8 mouse cellular contexts compared by ENCODE assay signal in genomic region chr1:138843361-138844091, GRCm38 (mm10). TPM values are rescaled to one million over a fixed set of nuclear protein-coding genes. Genes with fewer than 3 reads are reported as not detected.
DNase-seq lines count a peak whose midpoint lies in the region; ATAC-seq and TF ChIP-seq lines count a peak whose summit lies in the region.

No protein-coding gene starts in this region.

- H3K4me3 ChIP-seq in kidney, embryonic 16.5 days (ENCODE audit: low read length) = peak overlapping the region; percentile 42
- H3K4me3 ChIP-seq in G1E (ENCODE audit: low read depth, low read length) = peak overlapping the region; percentile 71
- H3K4me3 ChIP-seq in forebrain, embryonic 14.5 days (ENCODE audit: low read depth, low read length) = peak overlapping the region; percentile 50
- H3K4me3 ChIP-seq in limb, embryonic 12.5 days (replicated peaks) = peak overlapping the region; percentile 69
- H3K4me3 ChIP-seq in neural tube, embryonic 11.5 days (ENCODE audit: low read depth, low read length) = peak overlapping the region; percentile 24

- 0 out of 2 replicates have a peak overlapping the region, but pooled peaks have one; percentile 12 for H3K9ac ChIP-seq in kidney, embryonic 16.5 days (replicated peaks; ENCODE audit: low read length)
- peak overlapping the region; percentile 49 for H3K9ac ChIP-seq in forebrain, embryonic 14.5 days (ENCODE audit: low read length)
- H3K9ac ChIP-seq in limb, embryonic 12.5 days (replicated peaks) = peak overlapping the region; percentile 98
- H3K9ac ChIP-seq in neural tube, embryonic 11.5 days (ENCODE audit: low read length) = peak overlapping the region; percentile 40; the same call in 1 of the 2 replicates

- no peak for DNase-seq in kidney, postnatal 10 days
- DNase-seq in G1E (ENCODE audit: low spot score) = peak; percentile 50
- DNase-seq in forebrain, embryonic 14.5 days (ENCODE audit: low spot score) = peak; percentile 70
- DNase-seq in neural tube, embryonic 11.5 days (ENCODE audit: low spot score) = peak; percentile 72
- DNase-seq in urinary bladder, postnatal 25 days (ENCODE audit: low spot score) = no peak
- DNase-seq in urinary bladder, adult 2 months (ENCODE audit: low spot score) = no peak

- H3K4me2 ChIP-seq in kidney, embryonic 16.5 days (replicated peaks; ENCODE audit: low read depth, low read length) = peak overlapping the region; percentile 56
- peak overlapping the region; percentile 65 for H3K4me2 ChIP-seq in forebrain, embryonic 14.5 days (ENCODE audit: low read length)
- peak overlapping the region; percentile 71 for H3K4me2 ChIP-seq in limb, embryonic 12.5 days
- H3K4me2 ChIP-seq in neural tube, embryonic 11.5 days (ENCODE audit: low read depth) = peak overlapping the region; percentile 39

- no peak for ATAC-seq in kidney, embryonic 16.5 days (ENCODE audit: low FRiP score, low TSS enrichment)
- ATAC-seq in G1E (ENCODE audit: extremely low read depth, insufficient number of reproducible peaks, low FRiP score, poor library complexity, severe bottlenecking) = peak; percentile 35
- peak; percentile 49; the same call in 1 of the 2 replicates for ATAC-seq in forebrain, embryonic 14.5 days
- 0 out of 2 replicates have a peak, but pooled peaks have one; percentile 11 for ATAC-seq in limb, embryonic 12.5 days (ENCODE audit: insufficient number of reproducible peaks, insufficient read depth, low FRiP score, low TSS enrichment, low read depth)
- peak; percentile 26 for ATAC-seq in neural tube, embryonic 11.5 days (ENCODE audit: insufficient read depth, low FRiP score, low TSS enrichment)

- H3K27me3 ChIP-seq in kidney, embryonic 16.5 days (ENCODE audit: insufficient read depth, low read length) = peaks cover 86% of the 10 kb centered on the region
- peaks cover 94% of the 10 kb centered on the region for H3K27me3 ChIP-seq in G1E (ENCODE audit: insufficient read depth, low read length)
- H3K27me3 ChIP-seq in forebrain, embryonic 14.5 days (replicated peaks; ENCODE audit: control insufficient read depth, insufficient read depth, low read length) = peaks cover 42% of the 10 kb centered on the region
- peaks cover 55% of the 10 kb centered on the region for H3K27me3 ChIP-seq in limb, embryonic 12.5 days
- H3K27me3 ChIP-seq in neural tube, embryonic 11.5 days (ENCODE audit: control insufficient read depth, insufficient read depth, low read length) = peaks cover 86% of the 10 kb centered on the region

- H3K27ac ChIP-seq in kidney, embryonic 16.5 days (ENCODE audit: low read length) = no peak overlapping the region
- peak overlapping the region; percentile 82 for H3K27ac ChIP-seq in forebrain, embryonic 14.5 days (ENCODE audit: low read depth, low read length)
- H3K27ac ChIP-seq in limb, embryonic 12.5 days = peak overlapping the region; percentile 98
- H3K27ac ChIP-seq in neural tube, embryonic 11.5 days (ENCODE audit: low read depth, low read length) = no peak overlapping the region

- H3K36me3 ChIP-seq in kidney, embryonic 16.5 days (ENCODE audit: insufficient read depth, low read length) = no peaks in the 10 kb centered on the region
- H3K36me3 ChIP-seq in G1E (replicated peaks) = no peaks in the 10 kb centered on the region
- no peaks in the 10 kb centered on the region for H3K36me3 ChIP-seq in forebrain, embryonic 14.5 days (ENCODE audit: control insufficient read depth, insufficient read depth, low read length)
- peaks cover 4% of the 10 kb centered on the region; the same call in 1 of the 2 replicates for H3K36me3 ChIP-seq in limb, embryonic 12.5 days
- H3K36me3 ChIP-seq in neural tube, embryonic 11.5 days (ENCODE audit: control insufficient read depth, insufficient read depth, low read length) = no peaks in the 10 kb centered on the region

- under 1% methylated on average over 35 of the region's 35 CpGs for WGBS in kidney, embryonic 16.5 days
- under 1% methylated on average over 35 of the region's 35 CpGs for WGBS in forebrain, embryonic 14.5 days
- 1% methylated on average over 35 of the region's 35 CpGs for WGBS in limb, embryonic 12.5 days
- under 1% methylated on average over 35 of the region's 35 CpGs for WGBS in neural tube, embryonic 11.5 days

- TF ChIP-seq CTCF in G1E (IDR thresholded peaks at IDR 0.05; ENCODE audit: low read depth, low read length) = no peak

- peaks cover 31% of the 10 kb centered on the region for H3K4me1 ChIP-seq in kidney, embryonic 16.5 days (ENCODE audit: insufficient read depth, low read length)
- H3K4me1 ChIP-seq in G1E (ENCODE audit: insufficient read depth, low read depth, low read length) = peaks cover 40% of the 10 kb centered on the region
- peaks cover 12% of the 10 kb centered on the region for H3K4me1 ChIP-seq in forebrain, embryonic 14.5 days (ENCODE audit: control insufficient read depth, insufficient read depth, low read length)
- peaks cover 46% of the 10 kb centered on the region for H3K4me1 ChIP-seq in limb, embryonic 12.5 days (replicated peaks)
- peaks cover 18% of the 10 kb centered on the region for H3K4me1 ChIP-seq in neural tube, embryonic 11.5 days (ENCODE audit: control insufficient read depth, insufficient read depth, low read length)

- H3K9me3 ChIP-seq in kidney, embryonic 16.5 days (ENCODE audit: low read length) = no peaks in the 10 kb centered on the region
- H3K9me3 ChIP-seq in G1E (replicated peaks) = no peaks in the 10 kb centered on the region
- H3K9me3 ChIP-seq in forebrain, embryonic 14.5 days (replicated peaks; ENCODE audit: control insufficient read depth, low read length) = no peaks in the 10 kb centered on the region
- no peaks in the 10 kb centered on the region for H3K9me3 ChIP-seq in limb, embryonic 12.5 days
- H3K9me3 ChIP-seq in neural tube, embryonic 11.5 days (ENCODE audit: control insufficient read depth, low read length) = no peaks in the 10 kb centered on the region

RNA-seq across cellular contexts. Expression of gene Lhx9, which starts 4.9 kb away (rescaled TPM):
- 0.18 and 0.32 TPM in 2 replicates for polyA plus RNA-seq in kidney, embryonic 16.5 days (2015; fragmentation: Nextera tagmentation; extraction: Ambion mirVana)
- total RNA-seq in G1E (2014; fragmentation: Nextera tagmentation) (0.44 and 4.7 TPM in 2 replicates), G1E (2017) (0.41 and 0.98 TPM in 2 replicates)
- 0.10 TPM in 1 of 2 replicates, not detected in the other for polyA plus RNA-seq in G1E (2012)
- polyA plus RNA-seq in forebrain, embryonic 14.5 days (2014; fragmentation: Nextera tagmentation; extraction: Ambion mirVana) = 15.2 and 20.3 TPM in 2 replicates
- polyA plus RNA-seq in limb, embryonic 12.5 days (2016; fragmentation: Nextera tagmentation; extraction: Ambion mirVana) = 103 and 104 TPM in 2 replicates
- polyA plus RNA-seq in neural tube, embryonic 11.5 days (2014; fragmentation: Nextera tagmentation; extraction: Ambion mirVana) = 10.6 and 11.4 TPM in 2 replicates
- 0.03 TPM in 1 of 2 replicates, not detected in the other for polyA plus RNA-seq in urinary bladder, adult 2 months (2012; rRNA removed)

RNA-seq across cellular contexts. Expression of gene 2310009B15Rik, which starts 13.1 kb away (rescaled TPM):
- polyA plus RNA-seq in kidney, embryonic 16.5 days (2015; fragmentation: Nextera tagmentation; extraction: Ambion mirVana) = 38.7 and 39.0 TPM in 2 replicates
- total RNA-seq in G1E (2014; fragmentation: Nextera tagmentation) = 40.7 and 41.8 TPM in 2 replicates
- total RNA-seq in G1E (2017) = 41.8 and 48.2 TPM in 2 replicates
- 58.5 and 62.6 TPM in 2 replicates for polyA plus RNA-seq in G1E (2012)
- 37.7 and 49.8 TPM in 2 replicates for polyA plus RNA-seq in forebrain, embryonic 14.5 days (2014; fragmentation: Nextera tagmentation; extraction: Ambion mirVana)
- polyA plus RNA-seq in limb, embryonic 12.5 days (2016; fragmentation: Nextera tagmentation; extraction: Ambion mirVana) = 55.2 and 65.0 TPM in 2 replicates
- polyA plus RNA-seq in neural tube, embryonic 11.5 days (2014; fragmentation: Nextera tagmentation; extraction: Ambion mirVana) = 33.9 and 37.4 TPM in 2 replicates
- 23.7 and 27.9 TPM in 2 replicates for polyA plus RNA-seq in urinary bladder, adult 2 months (2012; rRNA removed)

Comparison
In these comparisons a context has a peak if more than half of its experiments do, and no peak if none do; other contexts are left out.
1. H3K27ac ChIP-seq: peak in forebrain, embryonic 14.5 days (single experiment) and limb, embryonic 12.5 days (single experiment); none in kidney, embryonic 16.5 days (single experiment) and neural tube, embryonic 11.5 days (single experiment).
2. H3K9ac ChIP-seq: peak in every context shown above with its lines; median percentile 98 in limb, embryonic 12.5 days; 49 in forebrain, embryonic 14.5 days; 40 in neural tube, embryonic 11.5 days; 12 in kidney, embryonic 16.5 days.
3. DNase-seq: peak in G1E (single experiment), forebrain, embryonic 14.5 days (single experiment) and neural tube, embryonic 11.5 days (single experiment); none in kidney, postnatal 10 days (single experiment), urinary bladder, postnatal 25 days (single experiment) and urinary bladder, adult 2 months (single experiment).
4. Peak in every context shown above with its lines, with median percentiles within 50 percentile points of each other: H3K4me2 ChIP-seq and H3K4me3 ChIP-seq.